Mouse (Mus musculus) CD4-positive, CD25-positive, alpha-beta regulatory T cell, adult 4 months (primary cell): ENCODE data around the gene Gatad2a. TPM values are rescaled to one million over a fixed set of nuclear protein-coding genes. Genes with fewer than 3 reads are reported as not detected.

Source experiments
- ATAC-seq: one replicate; pipeline ENCODE4 v1.8.0; 2017
- polyA plus RNA-seq, 2 experiments: library from polyadenylated mRNA; unstranded; fragments of 100-300 nt; shearing (Covaris generic); gene quantifications; one replicate each; pipeline ENCODE4 v1.2.1; 2017

Gatad2a gene
- polyA plus RNA-seq, 2 experiments from 2014 or later, result 17.4 to 21.6 TPM

DNA sequence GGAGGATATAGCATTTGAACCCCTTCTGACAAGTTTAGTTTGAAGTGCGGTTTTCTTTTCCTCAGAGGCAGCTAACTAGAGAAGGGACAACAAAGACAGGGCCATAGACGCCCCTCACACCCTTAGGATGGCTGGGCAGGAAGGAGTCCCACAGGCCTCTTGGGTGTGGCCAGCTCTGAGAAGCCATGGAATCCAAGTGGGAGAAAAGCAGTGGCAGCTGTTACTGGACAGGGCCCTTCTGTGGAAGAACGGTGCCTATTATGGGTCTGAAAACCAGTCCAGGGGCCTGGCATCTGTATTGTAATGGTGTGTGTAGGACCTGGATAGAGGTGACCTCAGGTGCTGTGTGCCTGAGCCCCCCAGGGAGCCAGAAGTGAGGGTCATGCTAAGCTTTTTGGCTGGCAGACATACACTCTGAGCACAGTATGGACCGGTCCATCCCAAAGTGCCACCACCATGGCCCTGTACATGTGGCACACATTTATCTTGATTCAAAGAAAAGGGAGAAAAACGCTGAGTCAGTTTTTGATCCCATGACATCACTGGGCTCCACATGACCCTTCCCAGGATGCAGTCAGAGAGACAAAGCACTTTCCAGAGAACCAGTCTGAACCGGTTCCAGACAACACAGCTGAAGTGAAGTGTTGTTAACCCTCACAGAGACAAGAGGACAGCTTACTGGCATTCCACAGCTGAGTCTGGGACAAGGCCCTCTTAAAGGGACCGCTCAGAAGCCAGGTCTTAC lies 60.0 kb downstream of the Gatad2a start:
- no peak for ATAC-seq

DNA sequence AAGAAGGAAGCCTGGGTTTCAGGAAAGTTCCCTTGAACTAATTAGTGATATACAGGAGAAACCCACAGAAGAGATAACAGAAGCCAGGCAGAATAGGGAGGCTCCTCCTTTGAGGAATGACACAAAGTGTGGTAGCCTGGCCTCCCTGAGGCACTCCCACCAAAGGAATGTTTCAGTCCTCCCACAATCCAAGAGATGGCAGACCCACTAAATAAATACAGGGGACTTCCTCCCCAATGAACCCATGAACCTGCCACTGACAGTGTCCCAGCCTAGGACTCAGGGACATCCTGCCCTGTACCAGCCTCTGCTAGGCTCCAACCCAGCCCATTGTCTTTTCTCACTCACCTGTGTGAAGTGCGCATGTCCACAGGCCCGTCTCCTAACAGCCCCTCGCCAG lies 60.8 kb downstream of the Gatad2a start:
- ATAC-seq, result no peak

DNA sequence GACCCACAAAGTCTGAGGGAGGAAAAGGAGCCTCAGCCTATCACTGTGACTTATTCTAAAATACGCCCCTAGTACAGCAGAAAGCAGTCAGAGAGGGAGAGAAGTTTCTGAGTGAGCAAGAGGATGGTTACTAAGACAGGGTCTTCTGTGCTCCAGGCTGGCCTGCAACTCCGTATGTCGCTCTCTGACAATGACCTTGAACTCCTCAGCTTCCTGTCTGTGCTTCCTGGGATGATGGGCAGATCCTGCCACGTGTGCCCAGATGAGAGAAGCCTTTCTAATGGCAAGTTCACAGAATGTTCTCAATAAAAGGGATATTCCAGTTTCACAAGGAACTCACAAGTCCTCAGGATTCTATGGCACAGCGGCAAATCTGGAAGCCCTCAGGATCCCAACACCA lies 61.6 kb downstream of the Gatad2a start:
- ATAC-seq, result no peak

DNA sequence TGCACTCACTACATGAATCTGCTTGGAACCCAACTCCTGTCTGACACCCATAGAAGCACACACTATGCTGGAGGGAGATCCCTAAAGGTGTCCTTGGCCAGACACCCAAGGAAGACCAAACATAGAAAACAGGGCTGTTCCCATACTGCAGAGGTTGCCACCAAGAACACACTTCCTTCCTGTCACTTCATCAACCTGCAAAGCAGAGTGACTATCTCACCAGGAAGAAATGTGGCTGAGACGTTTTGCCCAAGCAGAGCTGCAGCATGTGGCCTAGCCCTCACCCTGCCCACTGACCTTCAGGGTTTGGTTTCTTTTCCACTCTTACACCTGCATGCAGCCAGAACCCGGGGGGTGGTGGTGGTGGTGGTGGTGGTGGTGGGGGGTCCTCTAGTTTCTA lies 62.4 kb downstream of the Gatad2a start:
- peak; percentile 42 for ATAC-seq

DNA sequence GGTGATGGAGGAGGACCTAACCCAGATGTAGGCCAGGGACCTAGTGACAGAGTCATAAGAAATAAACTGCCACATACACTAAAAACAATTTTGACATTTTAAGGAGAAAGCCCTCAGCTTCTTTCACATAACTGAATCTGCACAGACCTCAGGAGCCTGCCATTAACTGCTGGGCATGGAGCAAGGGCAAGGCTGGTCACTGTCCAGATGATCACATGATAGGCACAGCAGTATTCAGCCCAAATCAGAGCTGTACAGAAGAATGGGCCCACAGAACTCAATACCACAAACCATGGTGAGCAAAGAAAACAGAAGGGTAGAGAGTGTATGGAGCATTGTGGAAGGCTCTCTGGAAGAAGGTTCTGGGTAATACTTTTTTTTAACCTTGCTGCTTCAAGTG lies 69.3 kb downstream of the Gatad2a start:
- ATAC-seq, result no peak

DNA sequence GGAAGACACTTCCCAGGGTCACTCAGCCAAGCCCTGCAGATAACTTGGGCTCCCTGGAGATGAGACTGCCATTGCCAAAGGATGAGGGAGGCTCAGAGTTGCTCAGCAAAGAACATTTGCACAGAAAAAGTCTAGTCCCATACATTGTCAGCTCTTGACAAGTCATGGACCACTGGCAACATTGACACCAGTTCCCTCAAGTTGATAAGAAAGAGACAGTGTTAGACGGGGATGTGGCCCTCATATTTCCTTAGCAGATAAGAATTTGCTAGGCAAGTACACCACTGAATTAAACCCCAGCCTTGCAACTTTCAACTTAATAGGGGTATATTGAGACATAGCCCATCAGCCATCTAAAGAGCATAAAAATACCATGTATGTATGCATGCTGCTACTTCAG lies 72.2 kb downstream of the Gatad2a start:
- no peak for ATAC-seq

DNA sequence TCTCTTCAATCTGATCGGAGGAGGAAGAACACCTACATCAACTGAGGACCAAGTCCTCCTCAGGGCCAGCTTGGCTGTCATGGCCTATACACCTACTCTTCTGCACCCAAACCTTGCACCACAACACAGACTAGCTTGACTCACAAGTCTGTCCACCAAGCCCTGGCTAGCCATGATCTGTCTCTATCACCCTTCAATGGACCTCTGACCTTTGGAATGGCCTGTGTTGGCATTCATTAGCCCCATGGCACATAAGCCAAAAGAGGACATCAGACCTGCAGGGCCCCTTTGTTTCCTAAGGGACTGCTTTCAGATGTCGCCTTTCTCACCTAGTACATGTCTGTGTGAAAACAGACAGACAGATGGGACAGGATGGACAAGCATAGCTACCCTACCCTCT lies 75.0 kb downstream of the Gatad2a start:
- ATAC-seq, result no peak

DNA sequence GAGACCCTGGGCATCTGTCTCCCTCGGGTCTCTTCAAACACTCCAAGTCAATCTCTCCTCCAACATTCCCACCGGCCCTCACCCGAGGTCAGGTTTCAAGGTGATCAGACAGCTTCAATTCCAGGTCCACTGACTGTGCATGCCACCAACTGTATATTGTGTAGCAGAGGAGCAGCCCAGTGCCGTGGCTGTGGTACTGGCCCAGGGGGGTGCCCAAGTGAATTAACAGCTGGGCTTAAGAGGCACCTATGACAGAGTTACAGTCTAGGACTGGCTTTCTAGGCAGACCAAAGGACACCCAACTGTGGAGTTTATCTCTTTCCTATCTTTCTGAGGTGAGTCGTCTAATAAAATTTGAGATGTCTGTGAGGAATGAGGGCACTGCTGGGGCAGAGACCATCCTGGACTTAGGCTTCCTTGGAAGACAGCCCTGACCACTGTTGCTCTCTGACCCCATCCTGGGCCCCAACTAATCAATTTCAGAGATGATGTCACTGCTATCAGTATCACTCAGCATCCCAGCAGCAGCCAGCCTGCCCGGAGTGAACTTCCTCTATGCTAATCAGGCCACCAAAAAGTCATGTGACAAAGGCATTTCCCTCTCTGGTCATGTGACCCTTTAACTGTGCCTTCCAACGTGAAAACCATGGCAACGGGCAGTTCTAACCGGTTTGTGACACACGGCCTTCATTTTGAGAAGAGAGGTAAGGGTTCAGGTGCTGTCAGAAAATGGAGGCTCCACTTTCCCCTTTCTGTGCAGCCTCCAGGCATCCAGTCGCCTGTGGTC lies 76.1 kb downstream of the Gatad2a start:
- ATAC-seq, result peak; percentile 90

DNA sequence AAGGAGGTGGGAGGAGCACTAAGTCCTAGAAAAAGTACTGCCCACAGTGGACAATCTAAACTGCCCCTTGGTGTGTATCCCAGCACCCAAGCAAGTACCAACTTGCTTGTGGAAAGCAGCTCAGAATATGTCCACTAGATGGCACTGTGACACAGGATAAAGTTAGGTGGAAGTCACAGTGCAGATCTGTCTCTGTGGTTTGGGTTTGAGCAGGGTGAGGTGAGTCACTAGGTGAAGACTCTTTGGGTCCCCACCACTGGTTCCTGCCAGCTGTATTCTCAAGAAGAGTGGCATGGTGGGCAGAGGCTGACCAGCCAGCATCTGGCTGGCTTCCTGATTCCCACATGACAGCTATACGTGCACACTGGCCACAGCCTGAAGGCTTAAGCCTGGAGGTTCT lies 77.2 kb downstream of the Gatad2a start:
- peak; percentile 68 for ATAC-seq

DNA sequence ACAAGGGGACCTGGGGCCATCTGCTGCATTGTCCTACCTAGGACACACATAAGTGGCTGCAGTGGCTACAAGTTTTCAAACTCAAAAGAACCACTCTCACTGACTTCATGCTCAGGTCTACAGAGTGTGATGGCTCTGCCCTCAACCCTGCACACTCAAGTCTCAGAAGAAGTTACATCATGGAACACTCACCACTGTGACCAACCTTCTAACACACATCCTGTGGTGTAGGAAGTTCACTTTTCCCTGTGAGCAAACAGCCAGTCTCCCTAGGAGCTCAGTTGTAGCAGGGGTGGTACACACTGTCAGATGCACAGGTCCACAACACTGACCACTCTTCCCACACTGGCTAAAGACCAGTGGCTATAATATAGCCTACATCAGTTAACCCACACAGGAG lies 77.7 kb downstream of the Gatad2a start:
- peak; percentile 5 for ATAC-seq

DNA sequence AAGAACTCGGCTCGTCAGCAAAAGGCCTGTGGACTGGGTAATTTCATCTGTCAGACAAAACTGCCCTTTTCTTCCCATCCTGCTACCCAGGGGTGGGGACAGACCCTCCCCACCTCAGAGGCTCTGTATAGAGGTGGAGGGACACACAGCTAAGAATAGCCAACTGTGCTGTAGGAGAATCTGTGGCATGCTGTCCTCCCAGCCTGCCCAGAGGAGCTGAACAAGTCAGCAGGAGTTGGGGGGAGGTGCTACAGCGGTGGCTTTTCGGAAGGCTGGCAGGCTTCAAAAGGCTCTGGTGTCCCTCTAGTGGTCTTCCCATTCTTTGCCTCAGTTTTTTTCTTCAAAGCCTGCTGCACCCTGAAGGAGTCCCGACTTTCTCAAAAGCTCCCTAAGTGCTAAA lies 80.4 kb downstream of the Gatad2a start:
- no peak for ATAC-seq

DNA sequence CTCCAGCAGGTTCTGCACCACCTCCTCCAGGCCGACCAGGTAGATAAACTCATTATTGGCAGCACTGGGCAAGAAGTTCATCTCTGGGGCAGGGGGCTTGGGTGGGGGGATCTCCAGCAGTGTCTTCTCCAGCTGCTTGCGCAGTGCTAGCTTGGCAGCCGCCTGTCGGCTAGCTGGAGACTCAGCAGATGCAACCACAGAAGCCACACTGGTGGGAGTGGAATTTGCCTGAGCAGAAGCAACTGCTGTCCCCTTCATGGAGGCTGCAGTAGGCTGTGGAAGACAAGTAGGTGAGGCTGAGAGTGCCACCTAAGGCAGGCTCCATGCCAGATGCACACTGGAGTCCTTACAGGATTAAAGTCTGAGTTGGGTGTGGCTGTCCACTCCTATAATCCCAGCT lies 81.7 kb downstream of the Gatad2a start:
- ATAC-seq, result no peak

DNA sequence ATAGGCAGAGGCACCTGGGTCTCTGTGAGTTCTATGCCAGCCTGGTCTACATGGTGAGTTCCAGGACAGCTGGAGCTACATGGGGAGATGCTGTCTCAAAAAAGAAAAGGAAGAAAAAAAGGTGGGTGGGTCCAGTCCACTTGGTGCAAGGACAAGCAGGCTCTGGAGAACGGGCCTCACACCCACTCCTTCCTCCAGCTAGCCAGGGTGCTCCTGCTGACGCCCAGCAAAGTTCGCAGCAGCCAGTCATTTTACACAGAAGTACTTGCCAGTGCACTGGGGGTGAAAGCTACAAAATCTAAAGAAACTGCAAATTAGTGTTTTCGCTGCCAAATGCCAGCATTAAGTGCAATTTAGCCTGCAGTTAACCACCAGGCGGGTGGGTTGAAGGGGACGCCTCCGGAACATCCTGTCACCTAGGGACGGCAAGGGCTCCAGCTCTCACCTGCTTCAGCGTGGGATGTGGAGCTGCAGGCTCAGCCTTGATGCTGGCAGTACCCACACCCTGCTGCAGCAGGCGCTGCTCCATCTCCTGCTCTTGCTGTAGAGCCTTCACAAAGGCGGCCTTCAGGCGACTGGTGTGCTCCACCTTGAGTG lies 83.6 kb downstream of the Gatad2a start:
- ATAC-seq, result no peak

DNA sequence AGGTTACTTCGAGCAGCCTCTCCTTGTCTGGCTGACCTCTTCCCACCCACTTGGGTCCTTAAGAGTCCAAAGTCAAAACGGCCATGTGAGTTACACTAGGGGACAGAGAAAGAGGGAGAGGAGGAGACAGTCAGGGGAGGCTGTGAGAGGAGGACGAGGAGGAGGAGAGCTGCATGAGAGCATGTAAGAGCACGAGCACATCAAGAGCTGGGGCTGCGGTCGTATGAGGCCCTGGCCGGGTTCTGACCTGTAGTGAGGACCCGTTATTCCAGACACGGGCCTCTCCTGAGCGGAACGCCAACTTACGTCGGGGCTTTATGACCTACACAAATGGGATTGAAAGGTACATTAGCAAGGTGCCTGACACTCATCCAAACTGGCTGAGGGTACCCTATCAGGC lies 84.3 kb downstream of the Gatad2a start:
- ATAC-seq, result no peak

DNA sequence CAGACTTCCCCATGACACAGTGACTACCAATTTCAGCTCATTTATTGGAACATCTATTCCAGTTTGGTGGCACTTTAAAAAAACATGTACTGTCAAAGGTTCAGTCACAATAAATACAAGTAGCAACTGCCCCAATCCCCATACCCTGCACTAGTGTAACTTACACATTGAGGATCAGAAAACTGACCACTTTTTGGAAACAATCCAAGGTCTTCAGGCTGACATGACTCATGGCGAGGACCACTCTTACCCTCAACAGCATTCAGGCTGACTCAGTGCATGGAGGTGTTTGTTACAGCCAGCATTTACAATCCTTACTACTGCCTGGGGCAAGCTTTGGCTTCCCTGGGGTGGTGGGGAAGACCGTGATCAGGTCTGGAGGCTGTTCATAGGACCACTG lies 89.1 kb downstream of the Gatad2a start:
- ATAC-seq, result no peak

DNA sequence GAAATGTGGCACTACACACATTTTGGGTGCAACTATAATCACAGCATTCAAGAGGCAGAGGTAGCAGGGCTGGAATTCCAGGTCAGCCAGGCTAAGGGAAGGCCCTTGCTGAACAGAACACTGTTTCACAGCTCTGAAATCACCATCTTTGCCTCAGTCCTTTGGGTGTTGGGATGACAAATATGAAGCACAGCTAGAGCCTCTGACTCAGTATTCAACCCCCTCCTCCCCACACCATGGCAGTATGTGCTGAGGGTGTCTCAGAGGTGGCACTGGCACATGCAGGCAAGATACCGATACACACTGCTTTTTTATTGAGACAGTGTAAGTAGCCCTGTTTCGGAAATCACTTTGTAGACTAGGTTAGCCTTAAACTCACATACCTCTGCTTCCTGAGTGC lies 89.9 kb downstream of the Gatad2a start:
- no peak for ATAC-seq

DNA sequence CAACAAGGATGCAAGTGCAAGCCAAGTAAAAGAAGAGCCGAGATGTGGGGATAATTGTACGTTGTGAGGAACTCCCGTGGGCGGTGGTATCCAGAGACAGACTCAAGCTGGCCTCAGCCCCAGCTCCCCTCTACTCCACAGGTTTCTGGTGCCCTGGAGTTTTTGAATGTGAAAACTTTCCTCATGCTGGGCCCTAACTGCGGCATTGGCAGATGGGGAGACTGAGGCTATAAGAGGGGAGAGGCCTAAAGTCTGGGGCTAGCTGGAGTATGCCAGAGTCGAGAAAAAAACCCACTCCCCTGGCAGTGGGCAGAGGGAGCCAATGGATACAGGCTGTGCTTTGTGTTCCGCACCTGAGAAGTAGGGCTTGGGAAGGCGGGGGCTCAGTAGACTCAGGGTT lies 92.1 kb downstream of the Gatad2a start:
- no peak for ATAC-seq

DNA sequence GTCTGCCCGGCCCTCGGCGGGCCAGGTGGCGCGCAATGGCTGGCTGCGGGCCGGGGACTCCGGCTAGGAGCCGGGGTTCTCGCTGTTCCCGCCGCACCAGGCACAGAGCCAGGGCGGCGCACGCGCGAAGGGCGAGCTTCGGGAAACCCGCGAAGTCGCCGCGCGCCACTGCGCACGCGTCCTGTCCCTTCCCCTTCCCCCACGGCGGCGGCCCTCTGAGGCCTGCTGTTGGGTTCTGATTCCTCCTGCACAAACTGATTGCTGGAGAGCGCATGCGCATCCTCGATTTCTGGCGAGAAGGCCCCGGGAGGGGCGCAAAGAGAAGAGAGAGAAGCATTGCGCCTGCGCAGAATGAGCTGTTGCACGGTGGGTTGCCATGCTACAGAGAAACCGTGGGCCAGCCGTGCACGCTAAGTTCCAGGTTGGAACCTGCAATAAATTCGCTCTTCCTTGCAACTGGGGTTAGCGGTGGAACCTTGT lies 93.1 kb downstream of the Gatad2a start:
- peak; percentile 69 for ATAC-seq

DNA sequence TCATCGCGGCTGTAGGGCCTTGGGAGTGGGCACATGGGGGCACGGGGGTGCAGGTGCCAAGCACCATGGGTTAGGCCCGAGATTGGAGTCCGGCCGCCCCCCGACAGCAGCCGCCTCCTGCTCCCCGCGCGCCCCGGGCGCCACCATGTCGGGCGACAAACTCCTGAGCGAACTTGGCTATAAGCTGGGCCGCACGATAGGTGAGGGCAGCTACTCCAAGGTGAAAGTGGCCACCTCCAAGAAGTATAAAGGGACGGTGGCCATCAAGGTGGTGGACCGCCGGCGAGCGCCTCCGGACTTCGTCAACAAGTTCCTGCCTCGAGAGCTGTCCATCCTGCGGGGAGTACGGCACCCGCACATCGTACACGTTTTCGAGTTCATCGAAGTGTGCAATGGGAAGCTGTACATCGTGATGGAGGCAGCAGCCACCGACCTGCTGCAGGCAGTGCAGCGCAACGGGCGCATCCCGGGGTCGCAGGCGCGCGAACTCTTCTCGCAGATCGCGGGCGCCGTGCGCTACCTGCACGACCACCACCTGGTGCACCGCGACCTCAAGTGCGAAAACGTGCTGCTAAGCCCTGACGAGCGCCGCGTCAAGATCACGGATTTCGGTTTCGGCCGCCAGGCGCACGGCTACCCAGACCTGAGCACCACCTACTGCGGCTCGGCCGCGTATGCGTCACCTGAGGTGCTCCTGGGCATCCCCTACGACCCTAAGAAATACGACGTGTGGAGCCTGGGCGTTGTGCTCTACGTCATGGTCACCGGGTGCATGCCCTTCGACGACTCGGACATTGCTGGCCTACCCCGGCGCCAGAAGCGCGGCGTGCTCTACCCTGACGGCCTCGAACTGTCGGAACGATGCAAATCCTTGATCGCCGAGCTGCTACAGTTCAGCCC lies 93.8 kb downstream of the Gatad2a start, which contains the start of the genes Tssk6, Ndufa13 and Yjefn3:
Gene Tssk6, plus strand, starts transcription at position 22 of the 900 bp plus-strand sequence.
Gene Ndufa13, minus strand, starts transcription at position 396 of the 900 bp plus-strand sequence.
Gene Yjefn3, minus strand, starts transcription at position 550 of the 900 bp plus-strand sequence.
- peak; percentile 42 for ATAC-seq

DNA sequence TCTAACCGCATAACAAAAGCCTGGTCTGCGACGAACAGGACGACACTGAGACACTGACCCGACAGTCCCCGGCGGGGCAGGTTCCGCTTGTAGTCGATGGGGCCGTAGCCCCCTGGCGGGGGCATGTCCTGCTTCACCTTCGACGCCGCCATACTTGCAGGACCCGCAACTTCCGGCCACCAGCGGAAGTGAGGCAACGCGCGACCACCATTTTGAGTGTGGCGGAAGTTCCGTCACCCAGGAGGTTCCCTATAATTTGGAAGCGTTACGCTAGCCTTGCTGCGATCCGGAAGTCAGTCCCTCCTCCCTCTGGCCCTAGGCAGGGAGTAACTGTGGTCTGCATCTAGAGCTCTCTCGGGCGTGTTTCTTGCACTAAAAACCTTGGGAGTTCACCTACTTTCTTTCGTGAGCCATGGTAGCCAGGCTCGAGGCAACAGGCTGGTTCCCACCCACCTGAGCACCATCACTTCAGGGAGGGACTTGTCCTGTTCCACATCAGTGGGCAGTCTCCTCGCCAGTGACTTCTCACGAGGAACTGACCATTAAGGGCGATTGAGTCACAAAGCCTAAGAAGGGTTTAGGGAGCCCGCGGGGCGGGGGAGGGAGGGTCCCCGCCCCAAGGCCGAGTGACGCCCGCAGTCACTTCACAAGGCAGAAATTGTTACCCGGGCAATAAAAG lies 94.6 kb downstream of the Gatad2a start:
- peak; percentile 70 for ATAC-seq

DNA sequence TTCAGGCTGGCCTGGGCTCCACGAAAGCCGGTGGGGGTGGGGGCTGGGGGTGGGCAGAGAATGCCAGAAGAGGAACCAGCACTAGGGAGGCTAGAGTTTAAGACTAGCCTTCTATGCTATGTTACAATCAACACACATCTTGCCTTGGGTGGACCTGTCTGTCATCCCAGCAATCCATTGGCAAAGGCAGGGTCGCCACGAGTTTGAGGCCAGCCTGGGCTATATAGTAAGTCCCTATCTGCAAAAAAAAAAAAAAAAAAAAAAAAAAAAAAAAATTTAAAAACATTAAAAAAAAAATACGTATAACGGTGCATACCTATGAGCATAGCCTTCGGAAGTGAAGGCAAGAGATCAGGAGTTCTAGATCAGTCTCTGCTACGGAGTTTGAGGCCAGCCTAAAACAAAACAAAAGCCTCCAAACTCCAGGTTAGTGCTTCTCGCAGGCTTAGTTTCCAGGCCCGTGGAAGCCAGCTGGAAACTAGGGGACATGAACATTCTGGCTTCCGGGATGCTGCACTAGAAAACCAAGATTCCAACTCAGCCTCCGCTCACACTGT lies 95.2 kb downstream of the Gatad2a start:
- peak; percentile 30 for ATAC-seq
